Mouse (Mus musculus): ENCODE measurements around the gene Clmn.

The Clmn gene

DNA sequence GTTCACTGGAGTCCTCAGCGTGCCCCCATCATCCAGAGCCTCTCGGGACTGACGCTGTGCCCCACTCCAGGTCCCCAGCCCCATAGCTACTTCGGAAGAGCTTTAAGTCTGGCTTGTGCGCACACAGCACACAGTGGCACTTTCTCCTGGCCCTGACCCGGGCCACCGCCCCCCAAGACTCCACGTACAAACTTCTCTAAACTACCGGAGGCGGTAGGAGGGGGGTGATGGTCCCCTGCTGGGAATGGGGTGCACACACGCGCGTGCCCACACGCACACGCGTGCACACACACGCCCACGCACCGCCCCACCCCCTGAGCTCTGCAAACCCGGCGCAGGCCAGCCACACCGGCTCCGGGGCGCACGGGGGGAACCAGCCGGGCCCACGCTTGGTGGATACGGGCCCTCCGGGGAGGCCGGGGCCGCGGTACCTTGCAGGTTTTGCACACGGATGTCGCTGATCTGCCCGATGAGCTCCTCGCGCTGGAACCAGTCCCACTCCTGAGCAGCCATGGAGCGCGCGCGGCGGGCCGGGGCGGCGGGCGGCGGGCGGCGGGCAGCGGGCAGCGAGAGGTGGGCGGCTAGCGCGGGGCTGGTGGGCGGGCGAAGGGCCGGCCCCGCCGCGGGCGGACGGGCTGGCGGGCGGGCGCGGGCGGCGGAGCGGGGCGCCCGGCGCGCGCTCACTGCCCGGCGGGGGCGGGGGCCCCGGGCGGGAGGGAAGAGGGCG lies at the start of gene Clmn:
Clmn (minus strand) TSS at position 638 of the 727 bp plus-strand sequence.
- in situ Hi-C loops (cut with MseI, MboI): no loop called here

DNA sequence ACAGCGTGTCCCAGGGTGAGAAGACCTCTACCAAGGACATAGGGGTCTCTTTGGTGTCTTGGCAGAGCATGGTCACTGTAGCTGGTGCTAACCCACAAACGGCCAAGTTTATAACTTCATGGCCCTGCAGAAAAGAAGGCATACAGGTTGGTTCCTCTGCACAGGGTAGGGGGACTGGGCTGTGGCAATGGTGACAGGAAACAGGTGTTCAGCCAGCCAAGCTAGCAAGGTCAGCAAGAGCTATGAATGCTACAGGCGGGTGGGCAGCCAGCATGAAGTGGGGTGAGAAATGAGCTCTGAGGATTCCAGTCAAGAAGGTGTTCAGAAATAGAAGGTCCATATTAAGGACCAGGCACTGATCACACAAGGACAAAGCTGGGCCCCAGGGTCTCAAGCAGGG lies 48.1 kb upstream of the Clmn start:
- in situ Hi-C loops (cut with MseI, MboI): no loop called here

DNA sequence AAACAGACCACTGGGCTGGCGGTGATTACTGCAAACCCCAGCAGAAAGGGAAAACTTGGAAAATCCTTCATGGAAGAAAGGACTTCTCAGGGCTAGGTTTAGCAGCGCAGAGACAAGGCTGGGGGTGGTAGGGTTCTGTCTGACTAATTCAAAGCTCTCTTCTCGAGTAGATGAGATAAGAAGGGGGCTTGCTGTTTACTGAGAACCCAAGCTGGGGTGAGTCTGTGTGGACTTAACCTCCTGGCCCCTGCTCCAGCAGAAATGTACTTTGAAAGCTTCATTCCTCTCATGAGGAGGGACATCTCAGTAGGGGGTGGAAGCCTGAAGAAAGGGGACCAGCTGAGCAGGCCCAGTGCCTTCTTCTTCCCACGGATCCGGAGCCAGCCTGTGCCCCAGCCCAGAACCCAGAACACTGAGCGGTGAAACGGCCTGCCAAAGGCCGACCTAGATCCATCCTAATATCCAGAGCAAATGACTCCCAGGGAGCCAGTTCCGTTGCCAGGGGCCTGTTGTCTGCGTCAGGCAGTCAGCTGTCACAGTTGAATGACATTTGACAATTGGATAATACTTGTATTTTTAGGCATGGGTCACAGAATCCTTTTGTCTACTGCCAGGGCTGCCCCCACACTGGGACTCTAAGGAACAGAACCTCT lies 47.5 kb upstream of the Clmn start:
- in situ Hi-C loops (cut with MseI, MboI): no loop called here

DNA sequence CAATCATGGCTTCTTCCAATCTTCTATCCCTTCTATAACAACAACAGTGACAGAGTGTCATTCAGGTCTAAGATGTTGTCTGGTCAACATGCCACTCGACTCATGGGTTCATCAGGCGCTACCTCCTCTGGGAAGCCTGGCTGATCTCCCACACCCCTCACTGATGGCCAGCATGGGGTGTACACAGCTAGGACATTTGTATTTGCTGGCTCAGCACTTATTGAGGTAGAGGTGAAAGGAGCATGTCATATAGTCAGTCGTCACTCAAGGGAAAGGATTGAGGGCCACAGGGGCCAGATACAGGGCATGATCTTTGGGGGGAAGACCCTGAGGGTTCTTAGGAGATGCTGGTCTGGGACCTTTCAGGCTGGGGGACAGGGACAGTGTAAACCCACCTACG lies 44.9 kb upstream of the Clmn start:
- in situ Hi-C loops (cut with MseI, MboI): no loop called here

DNA sequence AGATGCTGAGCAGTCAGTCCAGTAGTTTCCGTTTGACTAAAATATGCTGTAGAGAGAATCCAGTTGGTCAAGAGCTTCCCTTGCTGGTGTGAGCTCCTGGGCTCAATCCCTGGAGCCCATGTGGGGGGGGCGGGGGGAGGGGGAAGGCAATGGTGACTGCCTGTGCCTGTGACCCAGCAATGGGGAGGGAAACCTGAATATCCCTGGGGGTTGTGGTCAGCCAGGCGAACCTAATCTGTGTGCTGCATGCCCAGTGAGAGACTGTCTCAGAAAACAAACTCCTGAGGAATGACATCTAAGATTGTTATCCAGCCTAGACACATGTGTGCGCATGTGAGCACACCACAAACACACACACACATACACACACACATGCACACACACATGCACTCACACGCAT lies 44.1 kb upstream of the Clmn start:
- in situ Hi-C loops (cut with MseI, MboI): no loop called here

DNA sequence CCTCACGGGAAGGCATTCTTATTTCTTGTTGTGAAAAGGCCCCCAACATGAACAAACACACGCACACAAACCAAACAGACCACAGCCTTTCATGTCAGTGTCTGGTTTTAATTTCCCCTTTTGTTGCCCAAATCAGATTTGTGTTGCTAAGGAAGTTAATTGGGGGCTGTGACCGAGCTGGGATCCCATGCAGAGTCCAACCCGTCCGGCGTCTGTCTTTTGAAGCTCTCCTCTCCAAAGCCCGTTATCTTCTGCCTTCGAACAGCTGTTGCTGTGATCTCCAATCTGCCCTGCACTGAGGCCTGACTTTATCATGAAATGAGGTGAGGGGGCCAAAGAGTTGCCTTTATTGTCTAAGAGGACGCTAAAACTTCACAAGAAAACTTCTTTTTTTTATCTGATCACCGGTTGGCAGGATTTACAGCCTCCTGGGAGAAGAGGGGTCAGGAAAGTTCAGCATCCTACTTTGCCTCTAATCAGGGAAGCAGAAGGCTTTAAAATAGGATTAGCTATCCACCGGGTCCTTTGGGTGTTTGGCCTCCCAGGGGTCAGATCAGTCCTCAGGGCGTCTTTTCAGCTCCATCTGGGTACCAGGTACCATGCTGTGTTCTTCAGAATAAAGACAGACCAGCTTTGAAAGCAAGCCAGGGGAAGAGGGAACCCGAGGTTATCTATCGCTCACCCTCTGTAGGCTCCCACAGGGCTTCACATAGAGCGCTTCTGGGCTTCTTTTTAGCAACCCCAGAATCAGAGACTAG lies 43.3 kb upstream of the Clmn start:
- in situ Hi-C loops (cut with MseI, MboI): no loop called here

- in situ Hi-C loops (cut with MseI, MboI): no loop called here
These were observed 42.3 kb upstream of the Clmn start for GRCm38 (mm10) chr12:104907133-104907532.

DNA sequence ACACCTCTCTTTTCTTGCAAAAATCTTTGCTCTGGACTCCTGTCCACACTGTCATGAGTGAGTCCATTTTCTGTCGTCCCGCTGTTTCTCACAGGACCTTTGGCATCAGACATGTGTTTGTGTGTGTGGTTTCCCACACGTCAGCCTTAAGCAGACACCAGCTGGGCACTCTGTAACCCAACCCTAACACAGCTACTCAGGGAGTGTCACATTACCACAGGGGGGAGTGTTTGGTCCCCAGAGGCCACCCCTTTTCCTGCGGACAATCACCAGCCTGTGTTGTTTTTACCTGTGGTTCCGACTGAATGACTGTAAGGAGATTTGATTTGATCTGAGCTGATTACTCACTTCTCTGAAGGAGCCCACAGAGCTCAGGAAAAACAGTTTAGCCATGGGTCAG lies 39.3 kb upstream of the Clmn start:
- in situ Hi-C loops (cut with MseI, MboI): no loop called here

DNA sequence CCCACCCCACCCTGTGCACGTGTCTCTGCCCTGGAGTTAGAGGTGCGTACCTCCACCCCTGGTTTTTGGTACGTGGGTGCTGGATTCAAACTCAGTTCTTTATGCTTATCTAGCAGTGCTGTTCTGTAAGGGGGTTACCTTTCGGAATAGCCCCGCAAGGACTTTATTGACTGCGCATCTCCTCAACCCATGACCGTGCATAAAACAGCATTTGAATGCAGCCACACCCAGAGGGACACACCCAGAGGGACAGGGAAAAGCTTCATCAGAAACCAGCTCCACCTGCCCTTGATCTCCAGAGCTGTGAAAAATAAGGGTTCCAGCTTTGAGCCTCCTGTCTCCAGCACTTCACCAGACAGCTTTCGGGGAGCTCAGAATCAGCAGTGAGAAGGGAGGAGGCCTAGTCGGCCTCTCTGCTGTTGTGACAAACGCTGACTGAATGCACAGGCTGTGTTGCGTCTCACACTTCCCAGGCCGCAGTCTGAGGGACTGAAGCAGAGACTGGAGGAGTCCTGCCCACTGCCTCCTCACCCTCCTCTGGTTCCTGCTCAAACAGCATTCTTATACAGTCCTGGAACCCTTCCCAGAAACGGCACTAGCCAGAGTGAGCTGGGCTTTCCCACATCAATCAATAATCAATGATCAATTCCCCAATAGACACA lies 37.6 kb upstream of the Clmn start:
- in situ Hi-C loops (cut with MseI, MboI): no loop called here

GRCm38 (mm10) chr12:104901320-104901719 lies 36.4 kb upstream of the Clmn start:
- in situ Hi-C loops (cut with MseI, MboI): no loop called here

- in situ Hi-C loops (cut with MseI, MboI): no loop called here
These were observed 35.0 kb upstream of the Clmn start for GRCm38 (mm10) chr12:104899835-104900234.

DNA sequence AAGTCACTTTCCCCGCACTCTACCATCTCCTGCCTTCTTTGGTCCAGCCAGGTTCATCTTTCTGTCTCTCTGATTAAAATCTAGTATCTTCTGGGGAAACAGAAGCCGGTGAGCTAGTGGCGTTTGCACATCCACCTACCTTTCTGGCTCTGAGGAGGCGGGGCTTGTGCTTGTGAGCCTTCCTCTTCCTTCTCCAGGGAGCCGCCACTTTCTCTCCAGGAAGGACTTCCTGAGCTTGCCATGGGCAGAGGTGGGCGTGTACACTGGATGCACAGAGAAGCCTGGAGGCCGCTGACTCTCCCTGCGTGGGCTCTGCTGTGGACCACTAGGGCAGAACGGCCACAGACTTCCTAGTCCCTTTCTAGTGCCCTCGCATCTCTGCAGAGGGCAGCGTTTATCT lies 34.3 kb upstream of the Clmn start:
- in situ Hi-C loops (cut with MseI, MboI): no loop called here

DNA sequence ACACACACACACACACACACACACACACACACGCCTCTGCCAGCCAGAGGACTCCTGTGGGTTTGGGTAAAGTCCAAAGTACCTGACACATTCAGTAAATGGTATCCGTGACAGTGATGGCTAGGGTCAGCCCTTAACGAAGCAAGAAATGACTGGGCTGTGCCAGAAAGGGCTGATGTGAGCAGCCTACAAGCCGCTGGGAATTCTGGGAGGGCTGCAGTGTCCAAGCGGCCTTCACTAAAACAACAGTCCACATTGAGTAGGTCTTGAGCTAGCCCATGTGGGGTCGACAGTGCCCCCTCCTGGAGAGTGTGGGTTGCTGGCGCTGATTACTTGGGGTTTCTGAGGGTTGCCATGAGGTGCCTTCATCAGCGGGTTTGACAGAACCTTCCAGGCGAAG lies 33.8 kb upstream of the Clmn start:
- in situ Hi-C loops (cut with MseI, MboI): no loop called here

DNA sequence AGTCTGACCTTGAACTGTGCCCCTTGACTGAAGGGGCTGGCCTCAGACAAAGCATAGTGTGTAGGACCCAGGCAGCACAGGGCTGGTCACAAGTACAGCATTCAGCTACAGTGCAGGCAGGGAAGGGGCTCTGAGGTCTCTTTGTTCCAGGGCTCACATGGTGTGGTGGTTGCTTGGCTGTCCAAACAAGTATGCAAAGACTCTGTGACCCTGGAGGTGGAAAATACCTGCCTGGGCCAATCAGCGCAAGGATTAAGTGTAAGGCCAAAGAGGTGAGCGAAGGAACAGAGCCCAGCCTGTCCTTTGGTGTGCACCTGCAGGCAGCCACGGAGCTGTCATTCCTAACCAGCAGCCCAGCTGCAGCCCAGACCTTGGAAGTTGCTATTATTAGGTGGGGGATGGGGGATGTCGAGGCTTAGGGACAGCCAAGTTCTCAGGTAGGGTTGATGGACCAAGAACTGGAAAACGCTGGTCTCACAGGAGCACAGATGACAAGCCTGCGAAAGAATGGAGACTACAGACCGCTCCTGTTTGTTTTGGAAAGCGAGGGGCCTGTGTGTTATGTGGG lies 32.3 kb upstream of the Clmn start:
- in situ Hi-C loops (cut with MseI, MboI): no loop called here

- in situ Hi-C loops (cut with MseI, MboI): no loop called here
These were observed 31.8 kb upstream of the Clmn start for GRCm38 (mm10) chr12:104896640-104897039.

DNA sequence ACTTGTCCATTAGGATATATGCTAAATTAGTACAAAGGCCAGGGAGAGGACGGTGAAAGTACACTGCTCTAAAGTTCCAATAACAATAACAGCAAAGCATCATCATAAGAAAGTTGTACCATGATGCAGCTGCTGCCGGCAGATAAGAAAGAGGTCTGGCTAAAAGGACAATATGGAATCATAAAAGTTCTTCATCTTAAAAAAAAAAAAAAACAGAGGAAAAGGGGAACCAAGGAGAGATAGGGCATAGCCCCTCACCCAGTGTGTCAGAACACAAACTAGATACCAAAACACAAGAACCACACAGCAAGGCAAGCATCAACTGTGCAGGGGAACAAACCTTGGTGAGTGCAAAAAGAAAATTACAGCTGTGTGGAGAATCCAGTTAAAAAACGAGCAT lies 27.4 kb upstream of the Clmn start:
- in situ Hi-C loops (cut with MseI, MboI): no loop called here

DNA sequence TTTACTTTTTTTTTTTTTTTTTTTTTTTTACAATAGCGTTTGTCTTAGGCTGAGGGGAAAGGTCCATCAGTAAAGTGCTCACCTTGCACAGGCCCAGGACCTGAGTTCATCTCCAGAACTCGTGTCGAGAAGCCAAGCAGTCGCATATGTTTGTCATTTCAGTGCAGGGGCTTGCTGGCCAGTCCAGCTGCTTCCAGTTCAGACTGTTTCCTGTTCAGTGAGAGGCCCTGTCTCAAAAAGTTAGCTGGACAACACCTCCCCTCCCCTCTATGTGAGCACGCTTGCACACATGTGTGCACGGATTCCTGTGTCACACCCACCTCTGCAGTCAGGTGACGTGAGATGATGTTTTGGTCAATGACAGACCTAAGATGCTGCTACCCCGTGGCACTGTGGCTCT lies 25.2 kb upstream of the Clmn start:
- in situ Hi-C loops (cut with MseI, MboI): no loop called here

DNA sequence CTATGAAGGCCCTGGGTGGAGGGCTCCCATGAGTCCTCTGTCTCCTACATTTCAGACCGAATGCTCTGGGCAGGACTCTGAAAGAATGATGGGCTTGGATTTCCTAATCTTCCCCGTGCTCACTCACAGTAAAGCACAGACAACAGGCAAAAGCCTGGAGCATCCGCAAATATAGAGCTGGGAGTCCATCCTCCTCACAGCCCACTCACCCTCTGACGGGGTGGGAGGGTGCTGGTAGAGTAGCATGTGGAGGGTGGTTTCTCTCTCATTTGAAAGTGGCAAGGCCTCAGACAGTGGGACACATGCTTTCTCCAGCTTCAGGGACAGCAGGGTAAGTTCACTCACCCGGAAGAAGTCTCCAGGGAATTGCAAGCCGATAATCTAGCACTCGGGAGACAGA lies 21.2 kb upstream of the Clmn start:
- in situ Hi-C loops (cut with MseI, MboI): no loop called here

GRCm38 (mm10) chr12:104882533-104882932 lies 17.7 kb upstream of the Clmn start:
- in situ Hi-C loops (cut with MseI, MboI): no loop called here

GRCm38 (mm10) chr12:104882061-104882460 lies 17.2 kb upstream of the Clmn start:
- in situ Hi-C loops (cut with MseI, MboI): no loop called here

- in situ Hi-C loops (cut with MseI, MboI): no loop called here
These were observed 16.7 kb upstream of the Clmn start for GRCm38 (mm10) chr12:104881518-104882060.

DNA sequence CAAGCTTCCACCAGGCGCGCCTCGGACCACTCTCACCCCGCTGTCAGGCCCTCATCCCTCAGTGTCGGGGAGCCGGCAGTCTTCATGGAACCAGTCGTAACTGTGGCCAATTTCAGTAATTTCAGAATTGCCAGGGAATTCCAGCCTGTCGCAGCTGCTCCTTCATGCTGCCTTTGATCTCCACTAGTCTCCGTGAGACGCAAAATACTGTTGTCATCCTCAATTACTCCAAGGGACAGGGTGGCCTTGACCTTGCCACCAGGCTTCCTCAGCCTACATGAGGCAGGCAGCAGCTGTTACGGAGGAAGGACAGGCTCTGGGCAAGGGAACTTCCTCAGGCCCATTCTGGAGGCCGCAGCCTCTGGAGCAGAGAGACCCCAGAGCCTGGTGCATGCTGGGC lies 15.5 kb upstream of the Clmn start:
- in situ Hi-C loops (cut with MseI, MboI): no loop called here

Measured in mouse trophoblast stem cell (cell line).